Mouse (Mus musculus): ENCODE results near the gene Crim1. TPM values are rescaled to one million over a fixed set of nuclear protein-coding genes. Genes with fewer than 3 reads are reported as not detected.

Gene Crim1
- polyA plus RNA-seq (2012; rRNA removed; ENCODE audit: low replicate concordance), result 8.5 and 8.6 TPM in 2 replicates

DNA sequence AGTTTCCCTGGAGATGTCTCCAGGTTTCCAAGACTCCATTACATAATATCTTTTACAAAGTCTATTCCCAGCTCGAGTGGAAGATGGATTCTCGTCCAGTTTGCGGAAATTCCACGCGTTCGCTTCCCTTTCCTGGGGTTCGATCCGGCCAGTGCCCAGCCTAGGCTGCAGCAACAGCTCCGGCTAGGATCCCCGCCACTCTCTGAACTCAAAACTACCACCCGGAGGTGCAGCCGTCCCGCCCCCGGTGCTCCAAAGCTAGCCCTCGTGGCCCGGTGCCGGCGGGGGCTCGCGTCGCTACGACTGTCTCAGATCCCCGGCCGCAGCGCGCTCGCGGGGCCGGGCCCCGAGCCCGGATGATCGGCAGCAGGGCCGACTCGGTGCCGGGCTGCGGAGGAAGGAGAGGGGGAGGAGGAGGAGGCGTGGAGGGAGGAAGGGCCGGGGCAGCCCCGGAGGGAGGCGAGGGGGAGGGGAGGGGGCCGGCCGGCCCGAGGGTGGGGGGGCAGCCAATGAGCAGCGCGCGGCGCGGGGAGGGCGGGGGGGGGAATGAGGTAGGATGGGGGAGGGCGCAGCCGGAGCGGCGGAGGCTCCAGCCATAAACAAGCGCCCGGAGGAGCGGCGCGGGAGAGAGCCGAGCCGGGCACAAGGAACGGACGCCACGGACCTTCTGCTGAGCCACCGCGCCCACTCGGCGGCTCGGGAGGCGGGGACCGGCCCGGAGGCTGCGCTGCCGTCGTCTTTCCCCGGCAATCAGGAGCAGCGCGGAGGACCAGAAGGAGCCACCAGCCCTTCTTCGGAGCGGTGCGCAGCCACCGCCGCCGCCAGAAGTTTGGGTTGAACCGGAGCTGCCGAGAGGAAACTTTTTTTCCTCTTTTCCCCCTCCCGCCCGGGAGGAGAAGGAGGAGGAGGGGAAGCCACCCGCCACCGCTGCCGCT lies at the start of gene Crim1:
Crim1 (plus strand) TSS at position 623 of the 935 bp plus-strand sequence.

GRCm38 (mm10) chr17:78417381-78418281 lies 217.6 kb downstream of the Crim1 start, which contains the start of gene Fez2:
Fez2 (minus strand) TSS chr17:78418152.

Other genes starting within 250 kb of the Crim1 start
- 17.4 and 27.3 TPM in 2 replicates for gene Fez2, start 217.9 kb downstream of the Crim1 start, polyA plus RNA-seq (2012; rRNA removed; ENCODE audit: low replicate concordance)

Data from duodenum, adult 2 months (tissue).